In the genomic region with DNA sequence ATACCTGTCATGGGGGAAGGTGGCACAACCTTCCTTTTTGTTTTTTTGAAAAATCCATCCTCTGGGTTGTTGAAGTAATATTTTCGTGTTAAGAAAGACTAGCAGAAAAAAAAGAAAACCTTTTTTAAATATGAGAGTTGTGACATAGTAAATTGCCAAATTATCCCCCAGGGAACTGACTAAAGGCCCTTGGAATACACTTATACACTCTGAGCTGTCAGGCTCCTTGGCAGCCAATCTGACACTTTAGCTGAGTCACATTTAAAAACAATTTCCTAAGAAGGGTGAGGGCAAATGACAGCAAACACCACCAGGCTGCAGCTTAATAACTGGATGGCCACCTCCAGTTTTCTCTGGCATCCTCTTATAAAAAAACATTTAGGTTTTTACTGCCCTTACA, we compare ENCODE assay signal across 22 mouse cellular contexts. TPM values are rescaled to one million over a fixed set of nuclear protein-coding genes. Genes with fewer than 3 reads are reported as not detected.
DNase-seq lines count a peak whose midpoint lies in the region; ATAC-seq lines count a peak whose summit lies in the region.
"Had no signal": no experiment of that assay in that cellular context is flagged by ENCODE, and none has a peak within 500 bp of the region (broad histone marks: within the 10 kb centered on the region; RNA-seq: fewer than 3 reads in every experiment).

No protein-coding gene starts in this region.

- no peak overlapping the region for H3K4me3 ChIP-seq in midbrain, embryonic 11.5 days (ENCODE audit: low read depth, low read length)
- H3K4me3 ChIP-seq: embryonic facial prominence, embryonic 15.5 days; forebrain, embryonic 15.5 days; heart, adult 2 months; heart, embryonic 15.5 days; hindbrain, embryonic 13.5 days had no signal

- H3K27ac ChIP-seq in midbrain, embryonic 11.5 days (ENCODE audit: low read depth, low read length) = no peak overlapping the region
- H3K27ac ChIP-seq: embryonic facial prominence, embryonic 15.5 days; forebrain, embryonic 15.5 days; heart, adult 2 months; heart, embryonic 15.5 days; hindbrain, embryonic 13.5 days; hindbrain, postnatal 0 days had no signal

- DNase-seq in adrenal gland, adult 2 months = peak; percentile 23
- DNase-seq in adrenal gland, postnatal 14 days = no peak
- peak; percentile 68 for DNase-seq in 3134 (ENCODE audit: extremely low read depth, insufficient read length, low spot score)
- peak; percentile 94 for DNase-seq in adipocyte (ENCODE audit: low spot score)
- DNase-seq in gonadal fat pad, adult 2 months (ENCODE audit: low read depth) = peak; percentile 92
- no peak for DNase-seq in right cerebral cortex, postnatal 36 days (ENCODE audit: low spot score in 2 of 2)
- DNase-seq in midbrain, embryonic 11.5 days (ENCODE audit: low spot score, missing footprints) = no peak
- DNase-seq: adrenal gland, postnatal 25 days; cerebellum, adult 8-10 months; cerebellum, postnatal 14 days; embryo, embryonic 11 days; heart, adult 2 months; heart, postnatal 14 days; kidney, adult 18-20 months had no signal

- ATAC-seq in midbrain, embryonic 11.5 days (ENCODE audit: low FRiP score) = no peak
- ATAC-seq: forebrain, embryonic 15.5 days; hindbrain, postnatal 0 days had no signal

- H3K27me3 ChIP-seq in midbrain, embryonic 11.5 days (ENCODE audit: control insufficient read depth, insufficient read depth, low read length) = no peaks in the 10 kb centered on the region
- H3K27me3 ChIP-seq: embryonic facial prominence, embryonic 15.5 days; forebrain, embryonic 15.5 days; heart, embryonic 15.5 days; hindbrain, embryonic 13.5 days had no signal

- no peaks in the 10 kb centered on the region for H3K9me3 ChIP-seq in midbrain, embryonic 11.5 days (ENCODE audit: control insufficient read depth, low read length)
- H3K9me3 ChIP-seq: embryonic facial prominence, embryonic 15.5 days; forebrain, embryonic 15.5 days; heart, embryonic 15.5 days; hindbrain, embryonic 13.5 days had no signal

- no peak overlapping the region for H3K4me2 ChIP-seq in midbrain, embryonic 11.5 days
- H3K4me2 ChIP-seq: embryonic facial prominence, embryonic 15.5 days; forebrain, embryonic 15.5 days; heart, embryonic 11.5 days; heart, embryonic 15.5 days; hindbrain, embryonic 13.5 days had no signal

- 84% methylated on average over 1 of the region's 1 CpGs for WGBS in midbrain, embryonic 11.5 days

- no peak overlapping the region for H3K9ac ChIP-seq in midbrain, embryonic 11.5 days (ENCODE audit: low read length)
- H3K9ac ChIP-seq: embryonic facial prominence, embryonic 15.5 days; forebrain, embryonic 15.5 days; heart, embryonic 15.5 days; hindbrain, embryonic 13.5 days had no signal

- peaks cover 16% of the 10 kb centered on the region for H3K36me3 ChIP-seq in midbrain, embryonic 11.5 days (ENCODE audit: control insufficient read depth, insufficient read depth, low read length)

- H3K4me1 ChIP-seq in midbrain, embryonic 11.5 days (ENCODE audit: control insufficient read depth, insufficient read depth, low read length) = no peaks in the 10 kb centered on the region
- H3K4me1 ChIP-seq: embryonic facial prominence, embryonic 15.5 days; forebrain, embryonic 15.5 days; heart, embryonic 15.5 days; hindbrain, embryonic 13.5 days had no signal

RNA-seq across cellular contexts. Expression of a gene that starts 9.1 kb away (rescaled TPM):
- 100 to 1,000 TPM in 1 of 2 experiments, 10 to 100 TPM in 1; 99.9 to 116 TPM for total RNA-seq in adrenal gland, adult 2 months (2021)
- 44.9 and 53.6 TPM in 2 replicates for polyA plus RNA-seq in adrenal gland, adult 2 months (2012; rRNA removed)
- total RNA-seq in adrenal gland, postnatal 14 days (2021) = 88.7 and 94.4 TPM in 2 replicates
- 61.9 and 71.6 TPM in 2 replicates for polyA plus RNA-seq in gonadal fat pad, adult 2 months (2012; rRNA removed)
- polyA plus RNA-seq in midbrain, embryonic 11.5 days (2014; fragmentation: Nextera tagmentation; extraction: Ambion mirVana) = 88.4 and 90.0 TPM in 2 replicates

RNA-seq across cellular contexts. Expression of a gene that starts 9.2 kb away (rescaled TPM):
- total RNA-seq in adrenal gland, adult 2 months (2021) = under 1 TPM; 0.41 to 0.72 TPM
- 0.17 and 1.2 TPM in 2 replicates for polyA plus RNA-seq in adrenal gland, adult 2 months (2012; rRNA removed)
- total RNA-seq in adrenal gland, postnatal 14 days (2021) = 3.1 and 3.2 TPM in 2 replicates
- polyA plus RNA-seq in gonadal fat pad, adult 2 months (2012; rRNA removed) = 1.0 and 1.2 TPM in 2 replicates
- 13.5 and 15.6 TPM in 2 replicates for polyA plus RNA-seq in midbrain, embryonic 11.5 days (2014; fragmentation: Nextera tagmentation; extraction: Ambion mirVana)

RNA-seq across cellular contexts. Expression of a gene that starts 20.6 kb away (rescaled TPM):
- total RNA-seq in adrenal gland, adult 2 months (2021) = under 1 TPM; 0.09 to 0.21 TPM
- polyA plus RNA-seq in adrenal gland, adult 2 months (2012; rRNA removed) = 0.32 and 0.33 TPM in 2 replicates
- total RNA-seq in adrenal gland, postnatal 14 days (2021) = 0.15 and 0.23 TPM in 2 replicates
- polyA plus RNA-seq in gonadal fat pad, adult 2 months (2012; rRNA removed) = 0.09 TPM in 1 of 2 replicates, not detected in the other
- polyA plus RNA-seq in midbrain, embryonic 11.5 days (2014; fragmentation: Nextera tagmentation; extraction: Ambion mirVana) = 0.97 and 1.1 TPM in 2 replicates
- total RNA-seq: common myeloid progenitor, adult 5-6 weeks; heart, adult 2 months; heart, postnatal 14 days; hematopoietic stem cell, adult 5-6 weeks had no signal
- polyA plus RNA-seq: heart, adult 2 months had no signal

RNA-seq across cellular contexts. Expression of a gene that starts 39.2 kb away (rescaled TPM):
- 10 to 100 TPM; 44.7 to 58.5 TPM for total RNA-seq in adrenal gland, adult 2 months (2021)
- polyA plus RNA-seq in adrenal gland, adult 2 months (2012; rRNA removed) = 30.0 and 31.1 TPM in 2 replicates
- total RNA-seq in adrenal gland, postnatal 14 days (2021) = 37.4 and 42.7 TPM in 2 replicates
- 34.7 and 37.4 TPM in 2 replicates for polyA plus RNA-seq in gonadal fat pad, adult 2 months (2012; rRNA removed)
- polyA plus RNA-seq in midbrain, embryonic 11.5 days (2014; fragmentation: Nextera tagmentation; extraction: Ambion mirVana) = 29.2 and 29.9 TPM in 2 replicates

RNA-seq across cellular contexts. Expression of a gene that starts 51.1 kb away (rescaled TPM):
- 10 to 100 TPM; 17.0 to 22.0 TPM for total RNA-seq in adrenal gland, adult 2 months (2021)
- polyA plus RNA-seq in adrenal gland, adult 2 months (2012; rRNA removed) = 90.8 and 103 TPM in 2 replicates
- total RNA-seq in adrenal gland, postnatal 14 days (2021) = 18.2 and 19.3 TPM in 2 replicates
- 43.9 and 50.2 TPM in 2 replicates for polyA plus RNA-seq in gonadal fat pad, adult 2 months (2012; rRNA removed)
- 2.7 and 3.1 TPM in 2 replicates for polyA plus RNA-seq in midbrain, embryonic 11.5 days (2014; fragmentation: Nextera tagmentation; extraction: Ambion mirVana)

Comparison
In these comparisons a context has a peak if more than half of its experiments do, and no peak if none do; other contexts are left out.
1. DNase-seq: peak in adrenal gland, adult 2 months (single experiment), 3134 (single experiment), adipocyte (single experiment) and gonadal fat pad, adult 2 months (single experiment); none in adrenal gland, postnatal 14 days (single experiment), right cerebral cortex, postnatal 36 days (0 of 2) and midbrain, embryonic 11.5 days (single experiment).